Mouse (Mus musculus) duodenum, adult 2 months (tissue): Measurements from ENCODE around the gene Bod1. TPM values are rescaled to one million over a fixed set of nuclear protein-coding genes. Genes with fewer than 3 reads are reported as not detected.

Experiments
- polyA plus RNA-seq: library from polyadenylated mRNA; depleted of rRNA; stranded (reverse); fragments of >200 nt; gene quantifications from 2 replicates; pipeline ENCODE4 v1.2.3, GENCODE M21; 2012; ENCODE audit warnings: low replicate concordance; rRNA removed

Bod1 gene
- 20.7 and 42.0 TPM in 2 replicates for polyA plus RNA-seq

DNA sequence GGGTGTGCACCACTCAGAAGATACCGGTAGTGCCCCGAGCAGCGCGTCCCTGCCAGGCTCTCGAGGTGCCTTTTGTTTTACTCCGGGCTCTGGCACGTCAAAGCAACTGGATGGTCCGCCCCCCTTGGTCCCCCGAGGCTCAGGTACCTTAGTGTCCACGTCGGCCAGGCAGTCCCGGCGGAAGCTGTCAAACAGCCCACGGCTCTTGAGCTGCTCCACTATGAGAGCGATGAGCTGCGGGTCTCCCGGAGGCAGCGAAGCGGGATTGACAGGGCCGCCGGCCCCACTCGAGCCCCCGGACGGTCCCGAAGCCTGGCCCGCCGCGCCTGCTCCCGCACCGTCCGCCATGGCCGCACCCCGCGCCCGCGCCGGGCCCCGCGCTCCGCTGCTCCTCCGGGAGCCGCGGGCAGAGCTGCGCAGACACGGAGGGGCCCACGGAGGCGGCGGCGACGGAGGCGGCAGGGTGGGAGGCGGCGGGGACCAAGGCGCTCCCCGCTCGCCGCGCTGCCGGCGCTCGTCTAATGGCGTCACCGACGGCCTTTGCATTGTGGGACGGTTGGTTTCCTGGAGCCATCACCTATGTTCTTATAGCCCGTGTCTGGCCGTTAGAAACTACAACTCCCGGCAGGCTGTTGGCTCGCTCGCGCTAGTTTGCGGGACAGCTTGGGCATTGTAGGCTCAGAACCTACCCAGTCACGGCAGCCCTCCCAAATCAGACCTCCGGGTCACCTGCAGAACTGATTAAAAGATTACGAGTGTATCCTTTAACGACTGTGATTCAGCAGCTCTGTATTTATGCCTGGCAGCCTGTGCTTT lies at the start of gene Bod1:
Bod1 (minus strand) TSS at position 532 of the 816 bp plus-strand sequence.

Other genes with a start within 250 kb of the Bod1 start
- 2.4 and 3.0 TPM in 2 replicates for gene Cpeb4, start 200.3 kb upstream of the Bod1 start, polyA plus RNA-seq